Mouse (Mus musculus) kidney, postnatal 0 days (tissue): ENCODE results near the gene Psd. TPM values are rescaled to one million over a fixed set of nuclear protein-coding genes. Genes with fewer than 3 reads are reported as not detected.
A peak's percentile ranks its signal among the peaks of the same experiment; 100 is the strongest.

Experiments used
- ATAC-seq: fragments of 200-750 bp; cut with Nextera tagmentation; replicated peaks from 2 replicates; pipeline ENCODE4 v1.8.0; 2017; ENCODE audit warnings: low read depth, moderate number of reproducible peaks, moderate TSS enrichment, moderate library complexity; ENCODE audit not compliant: low FRiP score
- DNase-seq: peaks from one replicate; pipeline ENCODE4 v3.0.0-alpha.2; 2016; ENCODE audit warnings: low spot score
- H3K27ac ChIP-seq: fragments of 300-500 bp; sonication (generic); 2 replicates; pipeline ENCODE4 v1.5.1; 2014; ENCODE audit warnings: mild to moderate bottlenecking
- H3K27me3 ChIP-seq: fragments of 300-500 bp; sonication (generic); 2 replicates; pipeline ENCODE4 v1.6.1; 2014; ENCODE audit warnings: low read length, mixed read lengths; ENCODE audit not compliant: insufficient read depth
- H3K36me3 ChIP-seq: fragments of 300-500 bp; sonication (generic); 2 replicates; pipeline ENCODE4 v1.6.1; 2014; ENCODE audit warnings: low read length, mixed read lengths; ENCODE audit not compliant: insufficient read depth
- H3K4me1 ChIP-seq: fragments of 300-500 bp; sonication (generic); replicated peaks from 2 replicates; pipeline ENCODE4 v1.6.1; 2014; ENCODE audit warnings: antibody characterized with exemption, low read length, mixed read lengths; ENCODE audit not compliant: insufficient read depth
- H3K4me2 ChIP-seq: fragments of 300-500 bp; sonication (generic); 2 replicates; pipeline ENCODE4 v1.6.1; 2014; ENCODE audit warnings: mild to moderate bottlenecking, low read length, moderate library complexity, mixed read lengths
- H3K4me3 ChIP-seq: fragments of 300-500 bp; sonication (generic); replicated peaks from 2 replicates; pipeline ENCODE4 v1.5.1; 2014; ENCODE audit warnings: low read depth, low read length
- H3K9ac ChIP-seq: fragments of 300-500 bp; sonication (generic); 2 replicates; pipeline ENCODE4 v1.6.1; 2014; ENCODE audit warnings: low read depth, low read length
- H3K9me3 ChIP-seq: fragments of 300-500 bp; sonication (generic); replicated peaks from 2 replicates; pipeline ENCODE4 v1.6.1; 2016; ENCODE audit warnings: low read length, inconsistent platforms, mixed read lengths
- CTCF ChIP-seq: IDR thresholded peaks from 2 replicates; pipeline ENCODE4 v1.5.1; 2016; ENCODE audit warnings: antibody characterized with exemption, low read depth, mild to moderate bottlenecking, moderate library complexity
- WGBS: fragments of 180-500 bp; shearing (Covaris S2); extraction: QIAGEN DNeasy Blood & Tissue Kit; methylation state at CpG from one replicate; pipeline ENCODE4 v1.1.7; 2014; 5-methylcytosine and 5-hydroxymethylcytosine counted together
- polyA plus RNA-seq: library from polyadenylated mRNA; unstranded; fragments of >200 nt; fragmentation: Nextera tagmentation; extraction: Ambion mirVana; gene quantifications from 2 replicates; pipeline ENCODE4 v1.2.1, GENCODE M21; 2015

Gene Psd
- polyA plus RNA-seq, 1 experiment from 2014 or later: 2.9 TPM

GRCm38 (mm10) chr19:46344710-46345419 is 17.9 kb upstream of the Psd start:
- TF ChIP-seq CTCF: no peak
- Histone ChIP-seq H3K27ac (no peak overlapping the region), H3K36me3 (no peaks in the 10 kb centered on the region), H3K9me3 (no peaks in the 10 kb centered on the region), H3K4me3 (no peak overlapping the region), H3K4me2 (no peak overlapping the region), H3K4me1 (peaks cover 8% of the 10 kb centered on the region; the same call in 1 of the 2 replicates), H3K27me3 (no peaks in the 10 kb centered on the region), H3K9ac (no peak overlapping the region)
- ATAC-seq (no peak), DNase-seq (no peak)
- 18% methylated on average over 7 of the region's 7 CpGs for WGBS

GRCm38 (mm10) chr19:46339287-46339971 is 12.5 kb upstream of the Psd start:
- H3K4me3 ChIP-seq: no peak overlapping the region

GRCm38 (mm10) chr19:46338942-46339286 is 12.0 kb upstream of the Psd start:
- H3K4me2 ChIP-seq: peak overlapping the region; percentile 66
- ATAC-seq: no peak
- no peak for TF ChIP-seq CTCF
- no peaks in the 10 kb centered on the region for H3K27me3 ChIP-seq
- no peaks in the 10 kb centered on the region for H3K36me3 ChIP-seq
- 49% methylated on average over 6 of the region's 6 CpGs for WGBS
- no peak for DNase-seq
- no peaks in the 10 kb centered on the region for H3K9me3 ChIP-seq
- H3K4me1 ChIP-seq: peaks cover 7% of the 10 kb centered on the region; the same call in 1 of the 2 replicates
- no peak overlapping the region; the same call in 1 of the 2 replicates for H3K4me3 ChIP-seq
- H3K9ac ChIP-seq: no peak overlapping the region
- H3K27ac ChIP-seq: no peak overlapping the region

More at GRCm38 (mm10) chr19:46339287-46339971, 12.5 kb upstream of the Psd start:
- Histone ChIP-seq H3K27me3 (no peaks in the 10 kb centered on the region), H3K27ac (0 out of 2 replicates have a peak overlapping the region, but pooled peaks have one; percentile 28), H3K36me3 (no peaks in the 10 kb centered on the region), H3K9ac (no peak overlapping the region), H3K4me1 (peaks cover 7% of the 10 kb centered on the region; the same call in 1 of the 2 replicates), H3K4me2 (no peak overlapping the region), H3K9me3 (no peaks in the 10 kb centered on the region)
- WGBS: 61% methylated on average over 7 of the region's 7 CpGs
- no peak for TF ChIP-seq CTCF
- DNase-seq (no peak), ATAC-seq (no peak)

GRCm38 (mm10) chr19:46338331-46338936 is 11.5 kb upstream of the Psd start, which contains the start of gene Cuedc2:
Gene Cuedc2, minus strand, starts transcription at chr19:46338702.
- Histone ChIP-seq H3K4me2 (peak within 1 kb of the TSS; percentile 66), H3K4me3 (peak within 1 kb of the TSS; percentile 72), H3K36me3 (no peaks in the 10 kb centered on the region), H3K4me1 (peaks cover 7% of the 10 kb centered on the region; the same call in 1 of the 2 replicates), H3K27me3 (no peaks in the 10 kb centered on the region), H3K9me3 (no peaks in the 10 kb centered on the region), H3K27ac (0 out of 2 replicates have a peak within 1 kb of the TSS, but pooled peaks have one; percentile 28), H3K9ac (peak within 1 kb of the TSS; percentile 74)
- DNase-seq (peak; percentile 97), ATAC-seq (peak; percentile 84)
- under 1% methylated on average over 31 of the region's 31 CpGs for WGBS
- peak; percentile 79 for TF ChIP-seq CTCF

GRCm38 (mm10) chr19:46337719-46338330 is 10.9 kb upstream of the Psd start:
- Histone ChIP-seq H3K9me3 (no peaks in the 10 kb centered on the region), H3K9ac (peak overlapping the region; percentile 74), H3K4me2 (peak overlapping the region; percentile 66), H3K4me1 (peaks cover 7% of the 10 kb centered on the region; the same call in 1 of the 2 replicates), H3K4me3 (peak overlapping the region; percentile 72), H3K27ac (no peak overlapping the region), H3K36me3 (no peaks in the 10 kb centered on the region), H3K27me3 (no peaks in the 10 kb centered on the region)
- no peak for TF ChIP-seq CTCF
- ATAC-seq (peak; percentile 1; the same call in 1 of the 2 replicates), DNase-seq (no peak)
- WGBS: 30% methylated on average over 15 of the region's 15 CpGs

- WGBS: 84% methylated on average over 3 of the region's 3 CpGs
- no peak for TF ChIP-seq CTCF
Observed at GRCm38 (mm10) chr19:46333906-46334305, 7.0 kb upstream of the Psd start.

More at GRCm38 (mm10) chr19:46333906-46334305, 7.0 kb upstream of the Psd start:
- no peak overlapping the region for H3K4me3 ChIP-seq
- H3K9me3 ChIP-seq: no peaks in the 10 kb centered on the region
- no peak overlapping the region for H3K27ac ChIP-seq
- H3K27me3 ChIP-seq: no peaks in the 10 kb centered on the region
- H3K9ac ChIP-seq: no peak overlapping the region
- H3K4me1 ChIP-seq: peaks cover 16% of the 10 kb centered on the region
- H3K4me2 ChIP-seq: no peak overlapping the region
- peaks cover 16% of the 10 kb centered on the region for H3K36me3 ChIP-seq
- ATAC-seq (no peak), DNase-seq (no peak)
